Mouse (Mus musculus): Measurements from ENCODE around the gene Kcnj9. TPM values are rescaled to one million over a fixed set of nuclear protein-coding genes. Genes with fewer than 3 reads are reported as not detected.

Kcnj9 gene
- polyA plus RNA-seq (2014; fragmentation: Nextera tagmentation; extraction: Ambion mirVana), result 0.68 and 0.89 TPM in 2 replicates

DNA sequence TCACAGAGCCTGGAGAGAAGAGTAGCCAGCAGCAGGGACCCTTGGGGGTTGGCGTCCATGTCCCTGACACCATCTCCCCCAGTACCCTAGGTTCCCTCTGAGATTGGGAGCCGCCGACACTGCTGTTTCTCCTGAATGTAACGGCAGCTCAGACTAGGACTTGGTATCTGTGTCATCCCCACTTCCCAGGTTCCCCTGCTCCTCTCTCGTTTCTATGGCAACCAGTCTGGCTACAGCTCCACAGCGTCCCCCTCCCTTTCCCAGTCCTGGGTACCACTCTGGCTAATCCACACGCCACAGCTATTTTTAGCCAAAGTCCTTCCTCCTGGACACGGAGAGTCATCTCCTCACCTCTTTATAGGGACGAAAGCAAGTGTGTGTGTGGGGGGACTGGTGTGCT, at the start of gene Kcnj9:
Gene Kcnj9 (minus strand): TSS at position 188 of the 400 bp plus-strand sequence.
- Histone ChIP-seq H3K27ac (ENCODE audit: low read depth, low read length) (no peak within 1 kb of the TSS), H3K4me2 (ENCODE audit: low read depth, low read length, severe bottlenecking) (peak within 1 kb of the TSS; percentile 26), H3K4me1 (replicated peaks; ENCODE audit: control insufficient read depth, insufficient read depth, low read length) (peaks cover 9% of the 10 kb centered on the region), H3K4me3 (ENCODE audit: low read depth, low read length) (peak within 1 kb of the TSS; percentile 9; the same call in 1 of the 2 replicates), H3K9ac (ENCODE audit: low read length) (peak within 1 kb of the TSS; percentile 31), H3K27me3 (ENCODE audit: control insufficient read depth, insufficient read depth, low read length) (peaks cover 16% of the 10 kb centered on the region), H3K36me3 (ENCODE audit: control insufficient read depth, insufficient read depth, low read length) (no peaks in the 10 kb centered on the region), H3K9me3 (ENCODE audit: control insufficient read depth, low read length) (no peaks in the 10 kb centered on the region)
- WGBS, result 24% methylated on average over 9 of the region's 9 CpGs
- DNase-seq (ENCODE audit: low spot score) (no peak), ATAC-seq (replicated peaks; ENCODE audit: low FRiP score) (peak; percentile 67)

DNA sequence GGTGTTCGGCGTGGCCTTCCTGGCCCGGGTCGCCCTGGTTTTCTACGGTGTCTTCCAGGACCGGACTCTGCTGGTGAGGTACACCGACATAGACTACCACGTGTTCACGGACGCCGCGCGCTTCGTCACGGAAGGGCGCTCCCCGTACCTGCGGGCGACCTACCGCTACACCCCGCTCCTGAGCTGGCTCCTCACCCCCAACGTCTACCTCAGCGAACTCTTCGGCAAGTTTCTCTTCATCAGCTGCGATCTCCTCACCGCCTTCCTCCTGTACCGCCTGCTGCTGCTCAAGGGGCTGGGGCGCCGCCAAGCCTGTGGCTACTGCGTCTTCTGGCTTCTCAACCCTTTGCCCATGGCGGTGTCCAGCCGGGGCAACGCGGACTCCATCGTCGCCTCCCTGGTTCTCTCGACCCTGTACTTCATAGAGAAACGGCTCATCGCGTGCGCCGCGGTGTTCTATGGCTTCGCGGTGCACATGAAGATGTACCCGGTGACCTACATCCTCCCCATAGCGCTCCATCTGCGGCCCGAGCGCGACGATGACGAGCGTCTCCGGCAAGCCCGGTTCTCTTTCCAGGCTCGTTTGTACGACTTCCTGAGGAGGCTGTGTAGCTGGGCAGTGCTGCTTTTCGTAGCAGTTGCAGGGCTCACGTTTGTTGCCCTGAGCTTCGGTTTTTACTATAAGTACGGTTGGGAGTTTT, 47.8 kb upstream of the Kcnj9 start:
- Histone ChIP-seq H3K27me3 (ENCODE audit: control insufficient read depth, insufficient read depth, low read length) (no peaks in the 10 kb centered on the region), H3K36me3 (ENCODE audit: control insufficient read depth, insufficient read depth, low read length) (peaks cover 3% of the 10 kb centered on the region; the same call in 1 of the 2 replicates), H3K4me2 (ENCODE audit: low read depth, low read length, severe bottlenecking) (peak overlapping the region; percentile 99), H3K9me3 (ENCODE audit: control insufficient read depth, low read length) (no peaks in the 10 kb centered on the region), H3K4me1 (replicated peaks; ENCODE audit: control insufficient read depth, insufficient read depth, low read length) (peaks cover 6% of the 10 kb centered on the region; the same call in 1 of the 2 replicates), H3K27ac (ENCODE audit: low read depth, low read length) (no peak overlapping the region), H3K9ac (ENCODE audit: low read length) (peak overlapping the region; percentile 62), H3K4me3 (ENCODE audit: low read depth, low read length) (peak overlapping the region; percentile 67)
- no peak; the same call in none of the 2 replicates for ATAC-seq (replicated peaks; ENCODE audit: low FRiP score)
- WGBS, result 3% methylated on average over 62 of the region's 62 CpGs
- peak; percentile 62 for DNase-seq (ENCODE audit: low spot score)

DNA sequence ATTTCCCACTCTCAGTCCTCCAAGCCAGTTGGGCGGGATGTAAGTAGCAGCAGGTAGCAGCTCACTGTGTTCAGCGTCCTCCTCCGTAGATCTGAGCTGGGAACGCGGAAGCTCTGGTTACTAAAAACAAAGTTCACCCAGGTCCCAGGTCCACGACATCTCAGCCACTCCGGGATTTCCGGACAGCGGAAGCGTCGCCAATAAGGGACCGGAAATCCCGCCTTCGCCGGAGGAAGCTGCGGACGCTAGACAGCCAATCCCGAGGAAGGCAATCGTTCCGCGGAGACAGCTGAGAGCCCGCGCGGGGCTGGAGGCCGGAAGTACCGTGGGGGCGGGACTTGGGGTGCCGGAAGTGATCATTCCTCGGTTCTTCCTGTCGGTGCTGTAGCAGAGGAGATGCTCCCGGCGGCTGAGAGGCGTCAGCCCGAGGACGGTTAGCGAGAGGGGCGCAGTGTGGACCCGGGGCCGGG, 47.1 kb upstream of the Kcnj9 start, which contains the start of gene Pigm:
Gene Pigm (plus strand): TSS at position 349 of the 470 bp plus-strand sequence.
- Histone ChIP-seq H3K9me3 (ENCODE audit: control insufficient read depth, low read length) (no peaks in the 10 kb centered on the region), H3K27ac (ENCODE audit: low read depth, low read length) (peak within 1 kb of the TSS; percentile 21; the same call in 1 of the 2 replicates), H3K27me3 (ENCODE audit: control insufficient read depth, insufficient read depth, low read length) (no peaks in the 10 kb centered on the region), H3K4me1 (replicated peaks; ENCODE audit: control insufficient read depth, insufficient read depth, low read length) (peaks cover 6% of the 10 kb centered on the region; the same call in 1 of the 2 replicates), H3K4me3 (ENCODE audit: low read depth, low read length) (peak within 1 kb of the TSS; percentile 67), H3K4me2 (ENCODE audit: low read depth, low read length, severe bottlenecking) (peak within 1 kb of the TSS; percentile 99), H3K9ac (ENCODE audit: low read length) (peak within 1 kb of the TSS; percentile 65), H3K36me3 (ENCODE audit: control insufficient read depth, insufficient read depth, low read length) (peaks cover under 1% of the 10 kb centered on the region; the same call in 1 of the 2 replicates)
- ATAC-seq (replicated peaks; ENCODE audit: low FRiP score) (peak; percentile 99), DNase-seq (ENCODE audit: low spot score) (peak; percentile 99)
- under 1% methylated on average over 38 of the region's 39 CpGs for WGBS

DNA sequence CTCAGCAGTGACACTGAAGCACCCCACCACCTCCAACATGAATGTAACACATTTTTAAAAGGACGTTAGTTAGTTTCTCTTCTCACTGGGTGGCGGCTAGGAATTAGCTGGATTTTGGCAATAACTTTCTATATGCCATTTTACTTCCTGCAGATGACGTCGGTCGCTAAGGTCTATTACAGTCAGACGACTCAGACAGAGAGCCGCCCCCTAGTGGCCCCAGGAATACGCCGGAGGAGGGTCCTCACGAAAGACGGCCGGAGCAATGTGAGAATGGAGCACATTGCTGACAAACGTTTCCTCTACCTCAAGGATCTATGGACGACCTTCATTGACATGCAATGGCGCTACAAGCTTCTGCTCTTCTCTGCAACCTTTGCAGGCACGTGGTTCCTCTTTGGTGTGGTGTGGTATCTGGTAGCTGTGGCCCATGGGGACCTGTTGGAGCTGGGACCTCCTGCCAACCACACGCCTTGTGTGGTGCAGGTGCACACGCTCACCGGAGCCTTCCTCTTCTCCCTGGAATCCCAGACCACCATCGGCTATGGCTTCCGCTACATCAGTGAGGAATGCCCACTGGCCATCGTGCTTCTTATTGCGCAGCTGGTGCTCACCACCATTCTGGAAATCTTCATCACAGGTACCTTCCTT, 39.8 kb upstream of the Kcnj9 start:
- ATAC-seq (replicated peaks; ENCODE audit: low FRiP score), result peak; percentile 40
- 32% methylated on average over 23 of the region's 23 CpGs for WGBS
- Histone ChIP-seq H3K4me3 (ENCODE audit: low read depth, low read length) (no peak overlapping the region), H3K36me3 (ENCODE audit: control insufficient read depth, insufficient read depth, low read length) (no peaks in the 10 kb centered on the region), H3K9me3 (ENCODE audit: control insufficient read depth, low read length) (no peaks in the 10 kb centered on the region), H3K4me2 (ENCODE audit: low read depth, low read length, severe bottlenecking) (no peak overlapping the region), H3K27me3 (ENCODE audit: control insufficient read depth, insufficient read depth, low read length) (no peaks in the 10 kb centered on the region), H3K27ac (ENCODE audit: low read depth, low read length) (no peak overlapping the region), H3K9ac (ENCODE audit: low read length) (no peak overlapping the region), H3K4me1 (replicated peaks; ENCODE audit: control insufficient read depth, insufficient read depth, low read length) (no peaks in the 10 kb centered on the region)
- peak; percentile 80 for DNase-seq (ENCODE audit: low spot score)

DNA sequence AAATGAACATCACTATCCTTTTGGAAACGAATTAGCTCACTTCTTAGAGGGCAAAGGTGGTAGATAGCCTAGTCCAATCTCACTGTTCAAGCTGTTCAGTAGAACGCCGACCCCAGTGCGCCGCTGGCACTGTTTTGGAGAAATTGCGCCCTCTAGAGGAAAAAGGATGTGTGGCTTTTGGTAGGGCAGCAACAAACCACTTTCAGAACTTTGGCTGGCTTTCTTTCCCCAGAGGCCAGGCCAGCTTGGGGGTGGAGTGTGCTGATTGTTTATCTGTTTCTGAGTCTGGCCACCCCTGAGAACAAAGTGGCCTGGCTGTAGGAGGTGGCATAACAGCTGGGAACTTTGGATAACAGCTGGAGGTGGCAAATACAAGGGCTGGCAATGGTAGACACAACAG, 35.6 kb upstream of the Kcnj9 start:
- ATAC-seq (replicated peaks; ENCODE audit: low FRiP score) (peak; percentile 55), DNase-seq (ENCODE audit: low spot score) (no peak)
- Histone ChIP-seq H3K27ac (ENCODE audit: low read depth, low read length) (no peak overlapping the region), H3K9ac (ENCODE audit: low read length) (no peak overlapping the region), H3K27me3 (ENCODE audit: control insufficient read depth, insufficient read depth, low read length) (no peaks in the 10 kb centered on the region), H3K4me3 (ENCODE audit: low read depth, low read length) (no peak overlapping the region), H3K9me3 (ENCODE audit: control insufficient read depth, low read length) (no peaks in the 10 kb centered on the region), H3K4me1 (replicated peaks; ENCODE audit: control insufficient read depth, insufficient read depth, low read length) (no peaks in the 10 kb centered on the region), H3K4me2 (ENCODE audit: low read depth, low read length, severe bottlenecking) (no peak overlapping the region), H3K36me3 (ENCODE audit: control insufficient read depth, insufficient read depth, low read length) (no peaks in the 10 kb centered on the region)
- WGBS, result 13% methylated on average over 6 of the region's 6 CpGs

DNA sequence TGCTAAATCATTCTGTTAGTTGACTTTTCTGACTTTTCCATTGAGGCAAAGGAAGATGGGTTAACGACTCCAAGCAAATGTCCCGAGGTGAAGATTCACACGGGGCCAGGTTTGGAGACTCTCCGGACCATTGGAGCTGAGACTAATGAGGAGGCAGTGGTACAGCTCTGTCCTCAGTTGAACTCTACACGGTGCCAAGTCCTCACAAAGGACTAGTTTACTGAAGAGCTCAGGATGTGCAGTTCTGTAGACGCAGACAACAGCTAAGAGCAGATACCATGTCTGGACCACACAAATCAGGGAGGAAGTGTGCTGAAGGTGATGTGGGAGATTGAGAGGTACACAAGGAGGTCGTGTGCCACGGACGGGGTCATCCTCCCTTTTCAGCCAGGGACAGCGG, 29.2 kb upstream of the Kcnj9 start:
- DNase-seq (ENCODE audit: low spot score) (no peak), ATAC-seq (replicated peaks; ENCODE audit: low FRiP score) (no peak)
- Histone ChIP-seq H3K36me3 (ENCODE audit: control insufficient read depth, insufficient read depth, low read length) (no peaks in the 10 kb centered on the region), H3K4me1 (replicated peaks; ENCODE audit: control insufficient read depth, insufficient read depth, low read length) (peaks cover 5% of the 10 kb centered on the region; the same call in 1 of the 2 replicates), H3K9me3 (ENCODE audit: control insufficient read depth, low read length) (no peaks in the 10 kb centered on the region), H3K27ac (ENCODE audit: low read depth, low read length) (no peak overlapping the region), H3K4me2 (ENCODE audit: low read depth, low read length, severe bottlenecking) (no peak overlapping the region), H3K27me3 (ENCODE audit: control insufficient read depth, insufficient read depth, low read length) (no peaks in the 10 kb centered on the region), H3K9ac (ENCODE audit: low read length) (no peak overlapping the region), H3K4me3 (ENCODE audit: low read depth, low read length) (no peak overlapping the region)
- 76% methylated on average over 10 of the region's 10 CpGs for WGBS

DNA sequence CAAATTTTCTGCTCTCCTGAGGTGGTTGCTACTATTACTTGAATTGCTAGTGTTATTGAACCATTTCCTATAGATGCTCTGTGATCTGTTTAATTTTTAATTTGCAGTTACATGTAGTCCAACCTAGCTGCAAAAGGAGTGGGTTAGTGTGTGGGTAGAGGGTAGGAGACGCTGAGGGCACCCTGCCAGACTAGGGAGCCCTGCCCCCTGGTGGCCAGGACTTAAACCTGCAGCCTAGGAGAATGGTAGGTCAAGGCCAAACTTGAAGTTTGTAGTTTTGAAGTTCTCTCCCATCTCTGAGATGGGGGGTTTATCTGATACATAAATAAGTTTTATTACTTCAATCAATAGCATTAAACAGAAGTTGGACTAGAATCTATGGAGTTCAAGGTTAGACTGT, 28.4 kb upstream of the Kcnj9 start:
- no peak overlapping the region for H3K9ac ChIP-seq (ENCODE audit: low read length)
- H3K4me3 ChIP-seq (ENCODE audit: low read depth, low read length), result no peak overlapping the region
- H3K9me3 ChIP-seq (ENCODE audit: control insufficient read depth, low read length), result no peaks in the 10 kb centered on the region
- peak; percentile 74 for DNase-seq (ENCODE audit: low spot score)
- no peak overlapping the region for H3K27ac ChIP-seq (ENCODE audit: low read depth, low read length)
- no peak overlapping the region for H3K4me2 ChIP-seq (ENCODE audit: low read depth, low read length, severe bottlenecking)
- no peaks in the 10 kb centered on the region for H3K36me3 ChIP-seq (ENCODE audit: control insufficient read depth, insufficient read depth, low read length)
- H3K27me3 ChIP-seq (ENCODE audit: control insufficient read depth, insufficient read depth, low read length), result no peaks in the 10 kb centered on the region
- ATAC-seq (replicated peaks; ENCODE audit: low FRiP score), result peak; percentile 61; the same call in 1 of the 2 replicates
- peaks cover 5% of the 10 kb centered on the region; the same call in 1 of the 2 replicates for H3K4me1 ChIP-seq (replicated peaks; ENCODE audit: control insufficient read depth, insufficient read depth, low read length)
- WGBS, result 12% methylated on average over 1 of the region's 1 CpGs

DNA sequence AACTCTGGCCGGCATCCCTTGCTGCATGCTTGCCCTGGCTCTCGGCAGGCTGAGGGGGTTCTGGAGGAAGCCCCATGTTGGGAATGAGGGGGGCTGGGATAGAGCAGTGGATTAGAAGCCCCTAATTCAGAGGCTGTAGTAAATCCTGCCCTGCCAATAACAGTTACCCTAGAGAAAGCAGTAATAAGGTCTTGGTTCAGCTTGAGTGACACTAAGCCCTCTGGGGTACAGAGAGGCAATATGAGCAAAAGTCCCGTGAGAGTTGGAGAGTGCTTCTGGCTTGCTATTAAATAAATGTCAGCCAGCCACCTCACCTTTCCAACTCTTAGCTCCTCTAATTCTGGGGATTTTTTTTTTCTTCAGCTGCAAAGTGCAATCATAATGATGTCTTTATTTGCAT, 26.2 kb upstream of the Kcnj9 start:
- peaks cover 23% of the 10 kb centered on the region for H3K4me1 ChIP-seq (replicated peaks; ENCODE audit: control insufficient read depth, insufficient read depth, low read length)
- no peaks in the 10 kb centered on the region for H3K27me3 ChIP-seq (ENCODE audit: control insufficient read depth, insufficient read depth, low read length)
- 18% methylated on average over 3 of the region's 3 CpGs for WGBS
- no peak overlapping the region for H3K27ac ChIP-seq (ENCODE audit: low read depth, low read length)
- H3K36me3 ChIP-seq (ENCODE audit: control insufficient read depth, insufficient read depth, low read length), result no peaks in the 10 kb centered on the region
- H3K4me2 ChIP-seq (ENCODE audit: low read depth, low read length, severe bottlenecking), result no peak overlapping the region
- peak overlapping the region; percentile 27; the same call in 1 of the 2 replicates for H3K9ac ChIP-seq (ENCODE audit: low read length)
- H3K4me3 ChIP-seq (ENCODE audit: low read depth, low read length), result no peak overlapping the region
- ATAC-seq (replicated peaks; ENCODE audit: low FRiP score) (no peak), DNase-seq (ENCODE audit: low spot score) (no peak)
- no peaks in the 10 kb centered on the region for H3K9me3 ChIP-seq (ENCODE audit: control insufficient read depth, low read length)
